Mouse (Mus musculus) c-Kit-positive CD71-positive TER-119-negative erythroid progenitor cells, embryonic 14.5 days (primary cell): ENCODE measurements around the gene Dhrs7b.
"Not testable (repeated sequence)": the region's sequence is repeated elsewhere in the genome, so short reads cannot be mapped to it uniquely, and the experiment has no call there.

Source experiments
- DNase-seq: peaks from one replicate; pipeline ENCODE4 v3.0.0-alpha.2; 2013; ENCODE audit warnings: low read depth

Gene Dhrs7b

GRCm38 (mm10) chr11:60830433-60831052 is at the start of gene Dhrs7b:
Dhrs7b (plus strand) TSS chr11:60830631.
- DNase-seq = peak; percentile 96

GRCm38 (mm10) chr11:60784179-60784922 is 46.1 kb upstream of the Dhrs7b start:
- no peak for DNase-seq

- DNase-seq = no peak
These were observed 42.8 kb upstream of the Dhrs7b start for GRCm38 (mm10) chr11:60787595-60787994.

DNA sequence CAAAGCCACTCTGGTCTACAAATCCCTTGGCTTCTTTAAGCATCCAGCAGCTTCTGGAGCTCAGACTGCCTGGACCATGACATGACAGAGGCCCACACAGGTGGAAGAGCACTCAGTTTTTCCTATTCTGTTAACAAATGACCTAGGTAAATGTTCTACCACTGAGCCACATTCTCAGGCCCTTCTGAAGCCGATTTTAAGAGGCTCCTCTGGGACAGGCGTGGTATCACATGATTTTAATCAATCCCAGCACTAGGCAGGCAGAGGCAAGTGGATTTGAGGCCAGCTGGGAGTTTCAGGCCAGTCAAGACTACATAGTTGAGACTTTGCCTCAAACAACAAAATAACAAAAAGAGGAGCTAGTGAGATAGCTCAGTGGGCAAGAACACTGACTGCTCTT is 40.0 kb upstream of the Dhrs7b start:
- no peak for DNase-seq

DNA sequence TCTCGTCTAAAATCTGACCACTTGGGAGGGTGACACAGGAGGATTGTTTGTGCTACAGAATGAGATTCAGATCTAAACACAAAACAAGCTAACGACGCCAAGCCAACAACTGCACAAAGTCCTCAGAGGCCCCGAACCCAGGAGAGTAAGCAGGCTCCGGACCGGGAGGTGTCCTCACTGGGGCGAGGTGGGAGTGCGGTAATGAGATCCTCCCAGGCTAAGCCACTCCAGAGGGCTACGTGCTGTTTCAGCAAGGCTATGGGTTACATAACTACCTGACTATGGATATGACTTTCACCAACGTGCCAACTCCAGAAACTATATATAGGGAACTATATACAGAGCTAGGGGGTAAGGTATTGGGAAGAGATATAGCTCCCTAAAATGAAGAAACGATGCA is 34.1 kb upstream of the Dhrs7b start:
- DNase-seq = no peak

DNA sequence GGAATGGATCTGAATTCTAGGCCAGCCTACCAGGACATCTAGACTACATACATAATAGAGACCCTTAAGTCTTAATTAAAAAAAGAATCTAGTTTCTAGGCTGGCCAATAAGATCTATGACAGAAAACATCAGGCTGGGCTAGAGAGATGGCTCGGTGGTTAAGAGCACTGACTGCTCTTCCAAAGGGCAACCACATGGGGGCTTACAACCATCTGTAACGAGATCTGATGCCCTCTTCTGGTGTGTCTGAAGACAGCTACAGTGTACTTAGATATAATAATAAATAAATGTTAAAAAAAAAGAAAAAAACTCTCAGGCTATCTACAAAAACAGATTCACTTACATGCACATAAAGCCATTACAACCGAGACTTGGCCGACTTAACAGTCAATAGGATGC is 30.5 kb upstream of the Dhrs7b start:
- DNase-seq = no peak

GRCm38 (mm10) chr11:60800892-60801291 is 29.5 kb upstream of the Dhrs7b start:
- no peak for DNase-seq

DNA sequence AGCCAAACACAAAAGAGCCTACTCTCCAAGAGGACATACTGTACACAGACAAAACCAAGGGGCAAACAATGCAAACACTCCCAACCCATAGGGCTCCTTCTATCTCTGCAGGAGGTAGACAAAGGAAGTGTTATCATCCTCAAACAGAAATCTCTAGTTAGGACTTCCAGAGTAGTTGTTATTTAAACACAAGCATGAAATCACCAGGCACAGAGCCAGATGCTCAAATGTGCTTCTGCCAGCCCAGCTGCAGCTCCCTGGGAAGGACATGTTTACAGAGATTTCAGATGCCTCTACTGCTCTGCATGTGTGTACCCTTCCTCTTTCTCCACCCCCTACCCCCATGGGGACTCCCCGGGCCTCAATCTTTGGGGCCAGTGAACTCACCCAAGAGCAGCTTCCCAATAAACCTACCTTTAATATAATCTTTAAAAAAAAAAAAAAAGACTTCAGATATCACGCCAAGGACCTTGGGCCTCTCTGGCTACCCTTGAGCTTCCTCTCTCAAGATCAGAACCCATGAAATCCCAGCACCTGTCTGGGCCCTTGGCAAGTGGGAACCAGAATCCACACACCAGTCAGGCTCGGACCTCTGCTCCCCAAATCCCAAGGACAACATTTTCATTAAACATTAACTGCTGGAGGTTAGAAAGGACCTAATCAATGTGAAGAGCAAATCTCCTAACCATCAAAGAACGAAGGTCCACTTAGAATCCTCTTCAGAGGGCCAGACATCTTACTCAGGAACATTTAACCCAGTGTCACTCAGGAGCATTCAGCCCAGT is 22.0 kb upstream of the Dhrs7b start:
- no peak for DNase-seq

DNA sequence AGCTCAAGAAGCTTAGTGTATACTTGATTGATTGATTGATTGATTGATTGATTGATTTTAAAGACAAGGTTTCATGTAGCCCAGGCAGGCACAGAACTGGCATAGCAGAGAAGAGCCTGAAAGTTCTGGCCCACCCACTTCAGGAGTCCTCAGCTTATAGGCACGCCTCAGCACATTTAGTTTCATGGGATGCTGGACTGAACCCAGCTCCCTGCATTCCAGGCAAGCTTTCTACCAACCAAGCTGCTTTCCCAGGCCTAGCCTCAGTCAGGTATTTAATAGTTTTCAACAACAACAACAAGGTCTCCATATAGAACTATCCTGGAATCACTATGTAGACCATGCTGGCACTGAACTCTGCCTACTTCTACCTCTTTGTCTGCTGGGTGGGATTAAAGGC is 20.9 kb upstream of the Dhrs7b start:
- no peak for DNase-seq

DNA sequence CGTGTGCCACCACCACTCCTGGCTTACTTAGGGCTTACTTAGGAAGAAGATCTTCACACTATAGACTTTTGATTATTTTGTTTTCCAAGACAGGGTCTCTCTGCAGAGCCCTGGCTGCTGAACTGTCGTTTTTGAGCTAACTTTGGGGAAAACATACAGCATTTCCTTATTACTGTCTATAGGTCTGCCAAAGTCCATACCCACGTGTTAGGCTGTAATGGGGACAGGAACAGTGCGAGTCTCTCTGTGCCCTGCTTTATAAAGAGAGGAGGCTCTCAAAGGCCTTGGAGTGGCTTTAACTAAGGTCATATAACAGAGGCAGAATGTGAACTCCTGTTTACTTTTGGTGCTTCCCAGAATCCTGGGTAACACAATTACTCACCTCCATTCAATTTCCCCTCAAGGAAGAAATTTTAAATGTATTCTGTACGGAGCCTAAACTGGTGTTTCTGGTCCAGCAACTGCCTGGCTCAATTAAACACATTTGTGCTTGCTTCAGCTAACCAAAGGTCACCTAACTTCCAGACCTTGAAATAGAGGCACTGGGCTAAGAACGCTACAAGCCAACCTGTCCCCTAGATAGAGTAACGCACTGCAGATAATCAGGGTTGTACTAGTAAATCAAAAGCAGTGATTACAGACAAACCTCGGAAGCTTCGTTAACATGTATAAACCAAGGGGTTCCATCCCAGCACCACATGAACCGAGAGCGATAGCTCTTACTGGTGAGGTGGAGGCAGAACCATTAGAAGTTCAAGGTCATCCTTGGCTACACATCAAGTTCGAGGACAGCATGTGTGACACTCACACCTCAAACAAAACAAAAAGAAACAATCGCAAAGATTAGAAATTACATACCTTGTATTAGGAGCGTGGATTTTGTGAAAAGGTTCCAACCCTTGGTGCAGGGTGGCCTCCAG is 20.1 kb upstream of the Dhrs7b start:
- no peak for DNase-seq

GRCm38 (mm10) chr11:60811054-60811460 is 19.4 kb upstream of the Dhrs7b start:
- peak; percentile 79 for DNase-seq

- DNase-seq = not testable (repeated sequence)
These were observed 18.8 kb upstream of the Dhrs7b start, which contains the start of gene Shmt1 for GRCm38 (mm10) chr11:60811618-60812017. Shmt1 (minus strand) TSS chr11:60811718.

DNA sequence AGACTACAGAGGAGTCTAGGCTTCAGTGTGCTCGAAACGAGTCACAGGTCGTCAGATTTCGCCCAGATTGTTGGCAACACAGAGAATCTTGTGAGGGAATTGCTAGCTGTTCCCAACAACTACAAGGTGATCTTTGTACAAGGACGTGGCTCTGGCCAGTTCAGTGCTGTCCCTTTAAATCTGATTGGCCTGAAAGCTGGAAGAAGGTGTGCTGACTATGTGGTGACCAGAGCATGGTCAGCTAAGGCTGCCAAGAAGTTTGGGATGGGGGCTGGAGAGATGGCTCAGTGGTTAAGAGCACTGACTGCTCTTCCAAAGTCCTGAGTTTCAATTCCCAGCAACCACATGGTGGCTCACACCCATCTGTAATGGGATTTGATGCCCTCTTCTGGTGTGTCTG is 14.0 kb upstream of the Dhrs7b start:
- DNase-seq = no peak

- no peak for DNase-seq
These were observed 6.7 kb upstream of the Dhrs7b start for GRCm38 (mm10) chr11:60823771-60824170.

DNA sequence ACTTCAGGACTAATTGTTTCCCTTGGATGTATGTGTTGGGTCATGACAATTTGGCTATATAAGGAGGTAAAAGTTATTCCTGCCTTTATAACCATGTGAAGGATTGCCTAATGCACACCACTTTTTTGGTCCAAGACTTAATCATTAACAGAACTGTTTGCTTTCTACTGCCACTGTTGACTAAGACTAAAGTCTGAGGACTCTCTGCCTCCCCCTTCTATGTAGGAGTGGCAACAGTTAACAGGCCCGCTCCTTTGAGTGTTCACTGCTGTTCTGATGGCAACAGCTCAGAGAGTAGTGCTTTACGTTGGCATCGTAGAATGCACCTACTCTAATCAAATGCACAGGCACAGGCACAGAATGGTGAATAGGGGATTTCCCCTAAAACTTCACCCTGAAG is 5.2 kb upstream of the Dhrs7b start:
- DNase-seq = no peak

- no peak for DNase-seq
These were observed 3.7 kb upstream of the Dhrs7b start for GRCm38 (mm10) chr11:60826700-60827099.

GRCm38 (mm10) chr11:60827241-60827945 is 3.0 kb upstream of the Dhrs7b start:
- no peak for DNase-seq

DNA sequence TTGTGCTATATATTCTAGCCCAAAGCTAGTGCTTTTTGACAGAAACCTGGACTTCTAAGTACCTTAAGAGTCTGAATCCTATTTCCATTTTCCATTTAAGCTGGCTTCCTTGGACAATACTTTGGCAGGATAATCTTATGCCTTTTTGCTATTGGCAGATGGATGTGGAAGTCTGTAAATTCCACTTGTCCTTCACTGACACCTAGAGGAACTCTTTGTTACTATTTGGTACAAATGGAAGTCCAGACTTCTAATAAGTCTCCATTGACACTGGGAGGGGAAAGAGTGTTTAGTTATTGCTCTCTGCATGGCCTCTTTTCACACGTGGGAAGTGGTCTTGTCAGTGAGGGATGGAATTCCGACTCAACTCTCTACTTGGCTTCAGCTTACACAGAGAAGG is 1.5 kb upstream of the Dhrs7b start:
- no peak for DNase-seq

DNA sequence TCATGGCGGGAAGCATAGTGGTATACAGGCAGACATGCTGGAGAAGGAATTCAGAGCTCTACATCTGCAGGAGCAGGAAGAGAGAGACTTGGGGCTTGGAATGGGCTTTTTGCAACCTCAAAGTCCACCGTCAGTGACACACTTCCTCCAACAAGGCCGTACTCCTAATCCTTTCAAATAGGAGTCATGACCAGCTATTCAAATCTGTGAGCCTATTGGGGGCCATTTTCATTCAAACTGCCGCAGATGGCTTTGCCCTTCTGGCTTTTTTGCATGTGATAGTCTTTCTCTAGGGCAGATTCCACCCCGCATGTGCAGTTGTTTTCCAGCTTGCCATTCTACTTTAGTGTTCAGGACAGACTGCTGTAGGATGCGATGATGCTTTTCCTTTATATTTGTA is 6.5 kb downstream of the Dhrs7b start:
- no peak for DNase-seq

DNA sequence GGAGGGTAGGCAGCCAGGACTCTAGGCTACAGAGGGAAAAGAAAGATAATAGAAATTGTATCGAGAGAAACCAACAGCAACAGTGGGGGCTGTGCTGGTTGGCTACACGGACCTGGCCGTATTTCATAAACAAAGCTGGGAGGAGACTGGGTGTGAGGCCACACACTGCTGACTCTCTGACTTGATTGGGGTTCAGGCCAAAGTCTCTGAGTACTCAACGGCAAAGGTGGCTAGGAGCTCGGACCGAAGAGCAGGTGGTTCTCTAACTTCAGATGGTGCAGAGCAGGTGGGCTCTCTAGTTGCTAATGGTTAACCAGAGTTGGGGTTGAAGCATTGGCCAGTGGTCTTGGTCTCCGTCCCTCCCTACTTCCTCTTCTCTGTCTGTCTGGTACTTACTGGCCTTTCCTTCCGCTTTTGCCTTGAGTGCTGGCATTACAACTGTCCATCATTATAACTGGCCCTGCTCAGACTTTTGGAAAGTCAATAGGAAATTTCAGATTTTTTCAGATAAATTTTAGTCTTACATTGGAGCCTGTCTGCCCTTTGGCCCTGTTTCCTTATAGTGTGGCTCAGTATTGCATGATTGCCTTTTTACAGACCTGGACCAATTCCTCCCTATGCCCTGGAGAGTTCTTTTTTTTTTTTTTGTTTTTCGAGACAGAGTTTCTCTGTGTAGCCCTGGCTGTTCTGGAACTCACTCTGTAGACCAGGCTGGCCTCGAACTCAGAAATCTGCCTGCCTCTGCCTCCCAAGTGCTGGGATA is 7.4 kb downstream of the Dhrs7b start:
- no peak for DNase-seq
